Mouse (Mus musculus) CD4-positive naive resting alpha-beta T cell, adult 76 days (primary cell): ENCODE measurements around the gene Vamp4. TPM values are rescaled to one million over a fixed set of nuclear protein-coding genes. Genes with fewer than 3 reads are reported as not detected.

Source experiments
- total RNA-seq: library from RNA; stranded (reverse); gene quantifications from one replicate; pipeline ENCODE4 v1.2.4, GENCODE M21; 2023

The Vamp4 gene
- 93.3 TPM for total RNA-seq

GRCm38 (mm10) chr1:162570260-162570748 lies at the start of gene Vamp4:
Gene Vamp4 (plus strand): TSS chr1:162570515.

GRCm38 (mm10) chr1:162548016-162548916 lies 22.0 kb upstream of the Vamp4 start, which contains the start of gene Mettl13:
Gene Mettl13 (minus strand): TSS chr1:162548551.

GRCm38 (mm10) chr1:162639051-162639750 lies 68.9 kb downstream of the Vamp4 start, which contains the start of gene Myoc:
Gene Myoc (plus strand): TSS chr1:162639155.

Other genes with a start within 250 kb of the Vamp4 start
- 1.2 TPM for gene Dnm3, start 92.5 kb upstream of the Vamp4 start, total RNA-seq
- 11.9 TPM for gene Mettl13, start 22.0 kb upstream of the Vamp4 start, total RNA-seq
- gene Myoc, start 68.6 kb downstream of the Vamp4 start, total RNA-seq: not detected
- not detected for gene Myocos, start 87.7 kb downstream of the Vamp4 start, total RNA-seq
- gene Prrc2c, start 170.0 kb downstream of the Vamp4 start, total RNA-seq: 677 TPM
- gene Fmo4, start 243.5 kb downstream of the Vamp4 start, total RNA-seq: not detected